Mouse (Mus musculus) liver, postnatal 0 days (tissue): Measurements from ENCODE around the gene Exosc10. TPM values are rescaled to one million over a fixed set of nuclear protein-coding genes. Genes with fewer than 3 reads are reported as not detected.
A peak's percentile ranks its signal among the peaks of the same experiment; 100 is the strongest.

ENCODE experiments used
- ATAC-seq: fragments of 200-750 bp; cut with Nextera tagmentation; 2 replicates; pipeline ENCODE4 v1.8.0; 2017; ENCODE audit warnings: mild to moderate bottlenecking, moderate library complexity
- DNase-seq: peaks from one replicate; pipeline ENCODE4 v3.0.0-alpha.2; 2016
- H3K27ac ChIP-seq: fragments of 300-500 bp; sonication (generic); 2 replicates; pipeline ENCODE4 v1.5.1; 2014; ENCODE audit warnings: antibody characterized with exemption, moderate library complexity, mild to moderate bottlenecking, low read depth
- H3K27me3 ChIP-seq: fragments of 300-500 bp; sonication (generic); 2 replicates; pipeline ENCODE4 v1.6.1; 2014; ENCODE audit warnings: low read length, control low read depth, mixed read lengths; ENCODE audit not compliant: insufficient read depth
- H3K36me3 ChIP-seq: fragments of 300-500 bp; sonication (generic); replicated peaks from 2 replicates; pipeline ENCODE4 v1.6.1; 2014; ENCODE audit warnings: mild to moderate bottlenecking, control low read depth, low read length, moderate library complexity, mixed read lengths; ENCODE audit not compliant: insufficient read depth
- H3K4me1 ChIP-seq: fragments of 300-500 bp; sonication (generic); 2 replicates; pipeline ENCODE4 v1.6.1; 2014; ENCODE audit warnings: antibody characterized with exemption, mild to moderate bottlenecking, control low read depth; ENCODE audit not compliant: insufficient read depth
- H3K4me2 ChIP-seq: fragments of 300-500 bp; sonication (generic); 2 replicates; pipeline ENCODE4 v1.6.1; 2014; ENCODE audit warnings: low read depth, mild to moderate bottlenecking, low read length, moderate library complexity, mixed read lengths
- H3K4me3 ChIP-seq: fragments of 300-500 bp; sonication (generic); 2 replicates; pipeline ENCODE4 v1.5.1; 2014; ENCODE audit warnings: low read depth, low read length
- H3K9ac ChIP-seq: fragments of 300-500 bp; sonication (generic); replicated peaks from 2 replicates; pipeline ENCODE4 v1.6.1; 2014; ENCODE audit warnings: mild to moderate bottlenecking, moderate library complexity
- H3K9me3 ChIP-seq: fragments of 300-500 bp; sonication (generic); 2 replicates; pipeline ENCODE4 v1.6.1; 2016; ENCODE audit warnings: mild to moderate bottlenecking, control low read depth, low read length, mixed read lengths
- CTCF ChIP-seq: sonication (generic); IDR thresholded peaks from 2 replicates; pipeline ENCODE4 v1.5.1; 2016; ENCODE audit warnings: antibody characterized with exemption, low read depth
- EP300 ChIP-seq: IDR thresholded peaks from 2 replicates; pipeline ENCODE4 v1.6.1; 2016; ENCODE audit warnings: antibody characterized with exemption, low read depth, mild to moderate bottlenecking
- WGBS: fragments of 180-500 bp; shearing (Covaris S2); extraction: QIAGEN DNeasy Blood & Tissue Kit; methylation state at CpG from one replicate; pipeline ENCODE4 v1.1.7; 2014; ENCODE audit not compliant: insufficient replicate concordance; 5-methylcytosine and 5-hydroxymethylcytosine counted together
- polyA plus RNA-seq: library from polyadenylated mRNA; unstranded; fragments of >200 nt; fragmentation: Nextera tagmentation; extraction: Ambion mirVana; gene quantifications from 2 replicates; pipeline ENCODE4 v1.2.1, GENCODE M21; 2015

Exosc10 gene
- polyA plus RNA-seq, 1 experiment from 2014 or later = 17.5 TPM

DNA sequence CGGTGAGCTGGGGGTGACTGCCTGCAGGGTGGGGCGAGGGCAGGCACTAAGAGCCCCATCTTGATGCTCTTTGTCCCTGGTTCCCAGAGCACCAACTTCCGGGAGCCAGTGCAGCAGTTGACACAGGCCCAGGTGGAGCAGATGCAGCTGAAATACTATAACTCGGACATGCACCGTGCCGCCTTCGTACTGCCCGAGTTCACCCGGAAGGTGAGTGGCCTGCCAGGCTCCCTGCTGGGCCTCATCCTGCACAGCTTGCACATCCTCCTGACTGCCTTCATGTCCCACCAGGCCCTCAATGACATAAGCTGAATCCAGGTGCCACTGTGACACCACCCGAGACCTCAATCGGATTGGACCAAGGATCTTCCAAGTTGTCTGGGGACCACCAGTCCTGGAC, 35.8 kb downstream of the Exosc10 start:
- Histone ChIP-seq H3K9ac (no peak overlapping the region), H3K27me3 (no peaks in the 10 kb centered on the region), H3K4me1 (peaks cover 14% of the 10 kb centered on the region), H3K4me3 (no peak overlapping the region), H3K4me2 (no peak overlapping the region), H3K36me3 (peaks cover 29% of the 10 kb centered on the region), H3K9me3 (no peaks in the 10 kb centered on the region), H3K27ac (no peak overlapping the region)
- DNase-seq (no peak), ATAC-seq (no peak)
- no peak for TF ChIP-seq EP300
- no peak for TF ChIP-seq CTCF
- WGBS = 93% methylated on average over 11 of the region's 11 CpGs

GRCm38 (mm10) chr4:148595916-148596315, 37.7 kb downstream of the Exosc10 start:
- TF ChIP-seq EP300 = no peak
- TF ChIP-seq CTCF = no peak
- 78% methylated on average over 6 of the region's 6 CpGs for WGBS
- Histone ChIP-seq H3K4me3 (no peak overlapping the region), H3K36me3 (peaks cover 29% of the 10 kb centered on the region), H3K4me2 (no peak overlapping the region), H3K27ac (no peak overlapping the region), H3K9me3 (no peaks in the 10 kb centered on the region), H3K27me3 (no peaks in the 10 kb centered on the region), H3K9ac (no peak overlapping the region), H3K4me1 (peaks cover 14% of the 10 kb centered on the region)
- ATAC-seq = no peak
- no peak for DNase-seq

DNA sequence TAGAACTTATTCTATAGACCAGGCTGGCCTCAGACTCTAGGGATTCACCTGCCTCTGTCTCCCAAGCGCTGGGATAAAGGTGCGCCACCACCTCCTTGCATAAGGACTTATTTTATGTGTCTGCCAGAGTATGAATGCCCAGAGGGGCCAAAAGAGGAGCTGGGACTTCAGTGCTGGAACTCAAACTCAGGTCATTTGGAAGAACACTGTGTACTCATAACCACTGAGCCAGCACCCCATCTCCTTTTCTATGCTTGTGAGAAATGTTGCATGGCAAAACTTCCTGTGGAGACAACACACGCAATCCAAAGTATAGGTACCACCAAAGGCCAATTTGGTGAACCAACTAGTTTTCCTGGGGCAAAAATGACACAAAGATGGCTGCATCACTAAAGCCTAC, 38.5 kb downstream of the Exosc10 start:
- no peak for DNase-seq
- WGBS = 89% methylated on average over 3 of the region's 3 CpGs

GRCm38 (mm10) chr4:148598826-148599225, 40.6 kb downstream of the Exosc10 start:
- no peak overlapping the region for H3K4me2 ChIP-seq
- ATAC-seq (no peak), DNase-seq (no peak)
- no peaks in the 10 kb centered on the region for H3K9me3 ChIP-seq
- no peak overlapping the region for H3K4me3 ChIP-seq
- 87% methylated on average over 12 of the region's 12 CpGs for WGBS
- no peak overlapping the region for H3K9ac ChIP-seq
- no peaks in the 10 kb centered on the region for H3K27me3 ChIP-seq
- TF ChIP-seq CTCF (no peak), EP300 (no peak)
- H3K4me1 ChIP-seq = peaks cover 4% of the 10 kb centered on the region; the same call in 1 of the 2 replicates
- no peak overlapping the region for H3K27ac ChIP-seq
- H3K36me3 ChIP-seq = peaks cover 28% of the 10 kb centered on the region

More for the DNA sequence above, 38.5 kb downstream of the Exosc10 start:
- TF ChIP-seq CTCF = no peak
- no peak for TF ChIP-seq EP300
- no peak for ATAC-seq
- Histone ChIP-seq H3K9ac (no peak overlapping the region), H3K27ac (no peak overlapping the region), H3K4me3 (no peak overlapping the region), H3K36me3 (peaks cover 29% of the 10 kb centered on the region), H3K27me3 (no peaks in the 10 kb centered on the region), H3K4me1 (peaks cover 14% of the 10 kb centered on the region), H3K9me3 (no peaks in the 10 kb centered on the region), H3K4me2 (no peak overlapping the region)

DNA sequence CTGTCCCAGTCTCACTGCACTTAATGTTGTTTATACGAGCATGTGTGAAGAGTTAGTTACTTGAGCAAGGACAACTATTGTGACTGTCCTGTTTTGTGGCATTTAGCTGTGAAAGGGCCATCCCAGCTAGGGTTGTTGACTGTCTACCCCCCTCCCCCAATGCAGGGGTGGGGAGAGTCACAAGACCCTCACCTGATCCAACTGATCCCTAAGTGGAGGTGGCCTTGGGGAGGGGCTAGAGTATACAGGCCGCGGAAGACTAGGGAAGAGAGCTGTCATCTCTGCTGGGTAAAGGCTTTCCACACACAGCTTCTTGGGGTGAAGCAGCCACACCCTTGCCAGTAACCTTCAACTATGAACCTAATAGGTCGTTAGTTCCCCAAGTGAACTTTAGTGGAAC, 42.1 kb downstream of the Exosc10 start:
- no peak overlapping the region for H3K4me2 ChIP-seq
- H3K9ac ChIP-seq = no peak overlapping the region
- peaks cover 17% of the 10 kb centered on the region for H3K36me3 ChIP-seq
- H3K4me1 ChIP-seq = peaks cover 8% of the 10 kb centered on the region; the same call in 1 of the 2 replicates
- H3K9me3 ChIP-seq = no peaks in the 10 kb centered on the region
- ATAC-seq (no peak), DNase-seq (no peak)
- 79% methylated on average over 4 of the region's 4 CpGs for WGBS
- no peak overlapping the region for H3K4me3 ChIP-seq
- no peaks in the 10 kb centered on the region for H3K27me3 ChIP-seq
- no peak overlapping the region for H3K27ac ChIP-seq
- TF ChIP-seq EP300 (no peak), CTCF (no peak)

- no peak overlapping the region for H3K9ac ChIP-seq
- 49% methylated on average over 4 of the region's 4 CpGs for WGBS
- H3K27ac ChIP-seq = peak overlapping the region; percentile 87
- no peak overlapping the region for H3K4me3 ChIP-seq
- DNase-seq = no peak
- peak; percentile 42 for ATAC-seq
- no peaks in the 10 kb centered on the region for H3K27me3 ChIP-seq
- peaks cover 8% of the 10 kb centered on the region; the same call in 1 of the 2 replicates for H3K4me1 ChIP-seq
- peaks cover 9% of the 10 kb centered on the region; the same call in 1 of the 2 replicates for H3K36me3 ChIP-seq
- TF ChIP-seq EP300 = no peak
- TF ChIP-seq CTCF = no peak
- H3K4me2 ChIP-seq = peak overlapping the region; percentile 61; the same call in 1 of the 2 replicates
- H3K9me3 ChIP-seq = no peaks in the 10 kb centered on the region
Measured at GRCm38 (mm10) chr4:148601871-148602270, 43.6 kb downstream of the Exosc10 start.
